Mouse (Mus musculus) liver, adult (tissue): ENCODE measurements around the gene H2-D1.

Experiments
- GATA4 ChIP-seq: IDR thresholded peaks from 2 replicates; pipeline ENCODE4 v1.6.1; 2014; ENCODE audit warnings: mild to moderate bottlenecking, low read length; ENCODE audit not compliant: insufficient replicate concordance

H2-D1 gene

DNA sequence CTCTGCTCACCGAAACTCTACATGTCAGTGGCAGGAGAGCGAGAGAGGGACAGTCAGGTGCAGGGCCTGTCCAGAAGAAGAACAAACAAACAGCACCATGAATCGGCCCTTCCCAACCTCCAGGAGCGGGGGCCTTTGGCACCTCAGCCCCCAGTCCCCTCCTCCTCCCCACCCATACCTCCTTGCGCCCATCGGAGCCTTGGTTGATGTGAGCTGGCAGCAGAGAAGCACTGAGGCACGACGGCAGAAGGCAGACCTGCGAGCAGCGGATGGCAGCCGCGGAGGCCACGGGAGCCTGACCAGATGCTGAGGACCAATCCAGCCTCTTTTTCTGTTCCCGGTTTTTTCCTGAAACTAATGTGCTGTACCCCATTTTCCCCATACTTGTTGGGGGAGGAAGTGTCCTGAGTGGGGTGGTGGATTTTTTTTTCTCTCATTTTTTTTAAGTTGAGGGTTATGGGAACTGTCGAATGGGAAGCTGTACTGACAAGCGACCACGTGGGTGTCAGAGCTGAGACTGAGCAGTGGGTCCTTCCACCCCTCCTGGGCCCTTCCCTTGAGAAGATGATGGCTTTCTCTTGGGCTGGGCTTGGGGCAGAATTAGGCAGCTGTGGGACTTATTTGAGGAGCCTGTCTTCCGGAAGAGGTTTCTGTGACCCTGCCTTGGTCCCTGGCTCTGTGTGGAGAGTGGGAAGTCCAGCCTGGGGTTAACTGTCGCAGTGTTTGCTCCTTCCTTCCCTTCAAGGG is 12.9 kb upstream of the H2-D1 start:
- TF ChIP-seq GATA4 = no peak

DNA sequence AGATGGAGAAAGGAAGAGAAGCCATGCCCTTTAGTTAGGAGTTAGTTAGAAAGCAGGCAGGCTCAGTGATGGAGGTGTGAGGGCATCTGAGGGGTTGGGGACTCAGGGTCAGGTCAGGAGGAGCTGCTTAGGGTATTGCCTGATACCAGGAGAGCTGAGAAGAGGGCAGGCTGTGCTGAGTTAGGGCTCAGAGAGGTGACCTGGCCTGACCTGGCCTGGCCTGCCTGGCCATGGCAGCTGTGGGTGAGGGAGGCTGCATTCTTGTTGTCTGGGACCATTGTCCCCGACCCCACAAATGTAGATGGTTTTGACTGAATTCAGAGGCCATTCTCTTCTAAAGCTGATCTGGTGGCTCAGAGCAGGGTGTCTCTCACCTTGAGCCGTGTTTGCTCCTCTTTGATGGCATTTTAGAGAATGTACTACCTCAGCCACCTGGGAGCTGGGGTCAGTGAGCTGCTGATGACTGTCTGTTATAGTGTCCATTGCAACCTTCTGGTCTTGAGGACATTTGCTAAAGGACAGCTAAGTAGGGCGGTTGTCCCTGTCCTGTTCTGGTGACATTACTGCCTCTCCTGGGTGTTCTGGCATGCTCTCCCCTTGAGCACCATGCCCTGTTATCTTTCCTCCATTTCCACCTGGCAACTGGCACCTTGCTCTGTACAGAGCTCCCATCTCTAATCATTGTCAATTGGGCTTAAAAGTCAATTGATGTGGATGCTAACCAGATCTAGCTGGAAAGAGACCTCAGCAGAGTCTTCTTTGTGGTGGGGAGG is 12.0 kb upstream of the H2-D1 start:
- TF ChIP-seq GATA4 = no peak

- no peak for TF ChIP-seq GATA4
Measured at GRCm38 (mm10) chr17:35251162-35251719, 11.3 kb upstream of the H2-D1 start.

DNA sequence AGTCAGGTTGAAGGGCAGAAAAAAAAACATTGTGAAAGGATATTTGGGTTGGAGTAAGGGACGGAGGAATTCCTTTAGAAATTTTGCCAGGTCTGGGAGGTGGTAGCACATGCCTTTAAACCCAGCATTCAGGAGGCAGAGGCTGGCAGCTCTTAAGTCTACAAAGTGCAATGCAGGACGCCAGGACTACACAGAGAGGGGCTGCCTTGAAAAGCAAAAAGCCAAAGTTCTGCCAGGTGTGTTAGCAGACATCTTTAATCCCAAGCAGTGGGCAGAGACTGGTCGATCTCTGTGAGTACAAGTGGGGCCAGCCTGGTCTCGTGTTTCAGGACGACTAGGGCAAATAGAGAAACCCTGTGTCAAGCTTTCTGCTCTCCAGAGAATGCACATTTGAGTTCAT is 10.5 kb upstream of the H2-D1 start:
- no peak for TF ChIP-seq GATA4

DNA sequence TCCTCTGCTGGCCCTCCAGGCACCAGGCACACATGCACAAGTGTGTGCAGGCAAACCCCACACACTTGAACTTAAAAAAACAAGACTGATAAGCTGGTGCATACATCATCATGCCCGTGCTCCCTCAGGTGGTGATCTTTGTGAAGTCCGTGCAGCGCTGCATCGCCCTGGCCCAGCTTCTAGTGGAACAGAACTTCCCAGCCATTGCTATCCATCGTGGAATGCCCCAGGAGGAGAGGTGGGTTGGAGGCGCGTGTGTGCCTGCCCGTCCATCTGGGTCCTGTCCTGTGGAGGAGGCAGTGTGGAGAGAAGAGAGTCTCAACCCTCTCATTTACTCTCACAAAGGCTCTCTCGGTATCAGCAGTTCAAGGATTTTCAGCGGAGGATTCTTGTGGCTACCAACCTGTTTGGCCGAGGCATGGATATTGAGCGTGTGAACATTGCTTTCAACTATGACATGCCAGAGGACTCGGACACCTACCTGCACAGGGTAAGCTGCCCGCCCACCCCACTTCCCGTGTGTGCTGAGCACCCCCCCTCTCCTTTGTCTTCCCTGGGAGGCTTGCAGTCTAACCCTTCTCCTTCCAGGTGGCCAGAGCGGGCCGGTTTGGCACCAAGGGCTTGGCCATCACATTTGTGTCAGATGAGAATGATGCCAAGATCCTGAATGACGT is 9.8 kb upstream of the H2-D1 start:
- TF ChIP-seq GATA4 = no peak

DNA sequence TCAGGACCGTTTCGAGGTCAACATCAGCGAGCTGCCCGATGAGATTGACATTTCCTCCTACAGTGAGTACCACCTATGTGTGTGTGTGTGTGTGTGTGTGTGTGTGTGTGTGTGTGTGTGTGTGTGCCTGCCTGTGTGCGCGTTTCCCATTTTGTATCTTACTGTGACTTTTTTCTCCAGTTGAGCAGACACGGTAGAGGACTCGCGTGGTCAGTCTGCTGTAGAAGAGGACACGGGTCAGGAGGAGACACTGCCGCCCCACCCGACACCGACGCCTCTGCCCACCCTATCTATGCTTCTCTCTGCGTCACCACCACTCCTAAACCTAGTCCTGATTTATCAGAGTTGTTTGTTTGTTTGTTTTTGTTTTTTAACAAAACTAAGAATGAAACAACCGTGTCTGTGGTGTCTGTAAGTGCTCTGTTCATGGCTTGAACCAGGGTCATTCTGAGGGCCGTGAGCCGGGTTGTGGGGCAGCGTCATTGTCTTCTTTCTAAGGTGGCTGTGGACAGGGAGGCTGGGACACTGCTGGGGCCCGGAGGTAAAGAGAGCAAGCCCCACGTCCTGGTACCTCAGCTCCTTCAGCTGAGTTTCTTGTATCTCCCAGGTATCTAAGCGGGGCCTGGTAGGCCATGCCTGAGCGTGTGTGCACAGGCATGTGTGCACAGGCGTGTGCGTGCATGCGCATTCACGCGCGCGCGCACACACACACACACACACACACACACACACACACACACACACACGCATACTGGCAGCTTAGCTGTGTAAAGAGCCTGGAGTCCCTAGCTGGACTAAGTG is 9.0 kb upstream of the H2-D1 start:
- no peak for TF ChIP-seq GATA4

DNA sequence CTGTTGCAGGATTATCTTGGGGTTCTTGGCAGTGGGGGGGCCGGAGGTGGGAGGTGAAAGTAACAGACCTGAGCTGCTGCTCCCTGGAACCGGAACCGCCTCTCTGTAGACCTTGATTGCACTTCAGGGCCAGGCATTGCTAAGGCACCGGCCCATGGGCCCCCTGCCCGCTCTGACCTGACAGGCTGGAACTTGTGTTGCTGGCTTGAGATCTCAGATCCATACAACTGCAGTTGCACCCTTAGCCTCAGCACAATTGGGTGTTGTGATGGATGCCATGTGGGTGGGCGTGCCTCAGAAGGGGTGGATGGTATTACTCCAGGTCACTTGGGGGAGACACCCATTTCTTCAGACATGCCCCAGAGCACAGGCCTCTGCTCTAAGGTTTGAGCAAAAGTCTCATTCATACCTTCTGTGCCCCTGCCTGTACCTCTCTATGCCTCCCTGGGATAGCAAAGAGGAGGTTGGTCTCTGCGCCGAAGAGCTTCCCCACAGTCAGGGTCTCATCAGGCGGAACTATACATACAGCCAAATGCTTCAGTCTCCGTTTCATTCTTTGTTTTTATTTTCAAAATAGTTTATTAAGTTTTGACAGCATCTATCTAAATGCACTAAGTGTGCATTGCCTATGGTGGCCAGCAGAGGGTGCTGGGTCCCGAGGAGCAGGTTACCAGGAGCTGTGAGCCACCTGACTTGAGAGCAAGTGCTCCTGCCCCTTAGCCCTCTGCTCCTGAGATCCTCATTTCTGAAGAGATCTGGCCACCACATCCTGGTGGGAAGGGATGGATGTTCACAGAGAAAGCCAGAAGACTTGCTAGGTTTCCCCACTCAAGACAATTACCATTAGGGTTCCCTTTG is 8.1 kb upstream of the H2-D1 start:
- no peak for TF ChIP-seq GATA4

DNA sequence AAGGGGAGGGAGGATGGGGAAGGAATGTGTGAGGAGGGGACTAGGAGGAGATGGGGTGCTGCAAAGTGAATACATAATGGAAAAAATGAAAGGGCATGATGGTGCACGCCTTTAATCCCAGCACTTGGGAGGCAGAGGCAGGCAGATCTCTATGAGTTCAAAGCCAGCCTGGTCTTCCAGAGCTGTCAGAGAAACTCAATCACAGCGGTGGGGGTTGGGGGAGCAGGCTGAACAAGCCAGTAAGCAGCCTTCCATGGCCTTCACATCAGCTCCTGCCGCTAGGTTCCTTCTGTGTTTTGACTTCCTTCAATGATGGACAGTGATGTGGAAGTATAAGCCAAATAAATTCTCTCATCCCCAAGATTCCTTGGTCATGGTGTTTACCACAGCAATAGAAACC is 7.2 kb upstream of the H2-D1 start:
- TF ChIP-seq GATA4 = no peak

DNA sequence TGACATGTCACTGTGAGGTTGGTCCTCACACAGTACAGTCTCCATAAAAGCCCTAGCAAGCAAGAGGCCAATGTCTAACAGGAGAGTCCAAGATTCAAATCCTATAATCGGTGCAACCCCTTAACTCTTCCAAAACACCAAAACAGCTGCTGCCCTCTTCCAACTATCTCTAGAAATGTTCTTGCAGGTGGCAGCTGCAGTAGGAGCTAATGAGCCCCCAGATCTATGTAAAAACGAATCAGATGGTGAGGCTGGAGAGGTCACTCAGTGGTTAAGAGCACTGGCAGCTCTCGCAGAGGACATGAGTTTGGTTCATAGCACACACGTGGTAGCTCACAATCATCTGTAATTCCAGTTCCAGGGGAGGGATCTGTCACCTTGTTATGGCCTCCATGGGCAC is 6.8 kb upstream of the H2-D1 start:
- no peak for TF ChIP-seq GATA4

- no peak for TF ChIP-seq GATA4
Measured at GRCm38 (mm10) chr17:35257378-35257777, 5.2 kb upstream of the H2-D1 start.

DNA sequence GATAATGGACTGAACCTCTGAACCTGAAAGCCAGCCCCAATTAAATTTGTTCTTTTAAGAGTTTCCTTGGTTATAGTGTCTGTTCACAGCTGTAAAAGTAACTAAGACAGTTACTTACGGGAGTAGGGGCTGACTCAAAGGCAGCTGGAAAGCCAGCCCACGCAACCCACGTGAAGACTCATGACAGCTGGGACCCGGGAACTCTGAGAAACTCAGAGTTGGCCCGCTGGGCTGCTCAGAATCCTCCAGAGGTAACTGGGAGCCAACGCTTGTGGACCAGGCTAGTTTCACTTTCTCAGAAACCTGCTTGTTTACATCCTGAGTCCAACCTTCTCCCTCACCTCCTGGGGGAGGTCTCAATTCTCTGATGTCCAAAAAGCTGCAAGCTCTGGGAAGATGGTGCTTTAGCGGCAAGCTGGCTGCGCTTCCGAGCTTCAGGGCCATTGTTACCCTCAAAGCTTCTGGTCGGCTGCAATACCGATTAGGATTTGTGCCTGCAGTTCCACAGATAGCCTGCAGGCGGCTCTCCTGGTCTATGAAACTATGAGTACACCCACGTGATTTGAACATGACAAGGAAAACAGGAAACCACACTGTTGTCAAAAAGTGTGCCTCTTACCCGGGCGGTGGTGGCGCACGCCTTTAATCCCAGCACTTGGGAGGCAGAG is 4.6 kb upstream of the H2-D1 start:
- no peak for TF ChIP-seq GATA4

DNA sequence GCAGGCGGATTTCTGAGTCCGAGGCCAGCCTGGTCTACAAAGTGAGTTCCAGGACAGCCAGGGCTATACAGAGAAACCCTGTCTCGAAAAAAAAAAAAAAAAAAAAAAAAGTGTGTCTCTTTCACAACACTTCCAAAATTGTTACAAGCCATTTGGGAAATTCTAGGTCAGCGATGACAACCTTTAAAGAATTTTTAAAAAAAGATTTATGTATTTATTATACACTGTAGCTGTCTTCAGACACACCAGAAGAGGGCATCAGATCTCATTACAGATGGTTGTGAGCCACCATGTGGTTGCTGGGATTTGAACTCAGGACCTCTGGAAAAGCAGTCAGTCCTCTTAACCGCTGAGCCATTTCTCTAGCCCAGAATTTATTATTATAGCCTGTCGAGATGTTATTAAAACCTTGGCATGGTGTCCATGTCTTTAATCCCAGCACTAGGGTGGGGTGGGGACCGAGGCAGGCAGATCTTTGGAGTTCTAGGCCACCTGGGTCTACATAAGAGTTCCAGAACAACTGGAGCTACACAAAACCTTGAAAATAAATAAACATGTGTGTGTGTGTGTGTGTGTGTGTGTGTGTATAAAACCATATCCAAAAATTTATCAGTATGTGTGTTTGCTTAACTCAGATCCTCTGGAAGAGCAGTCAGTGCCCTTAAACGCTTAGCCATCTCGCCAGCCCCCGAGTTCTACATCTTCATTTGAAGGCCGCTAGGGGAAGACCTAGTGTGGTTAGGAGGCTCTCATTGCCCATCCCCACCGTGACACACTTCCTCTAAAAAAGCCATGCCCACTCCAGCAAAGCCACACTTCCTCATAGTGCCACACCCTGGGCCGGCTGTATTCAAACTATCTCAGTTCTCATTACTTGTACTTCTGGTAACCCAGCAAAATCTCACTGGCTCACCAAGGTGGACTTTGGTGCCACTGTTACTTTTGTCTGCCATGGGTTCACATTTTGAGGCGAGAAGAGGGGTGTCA is 3.7 kb upstream of the H2-D1 start:
- TF ChIP-seq GATA4 = no peak

- no peak for TF ChIP-seq GATA4
Measured at GRCm38 (mm10) chr17:35259621-35260020, 2.9 kb upstream of the H2-D1 start.

- no peak for TF ChIP-seq GATA4
Measured at GRCm38 (mm10) chr17:35261651-35262050, 879 bp upstream of the H2-D1 start.
